Mouse (Mus musculus) liver, postnatal 0 days (tissue): ENCODE measurements around the gene Trpm3. TPM values are rescaled to one million over a fixed set of nuclear protein-coding genes. Genes with fewer than 3 reads are reported as not detected.

Experiments
- ATAC-seq: fragments of 200-750 bp; cut with Nextera tagmentation; 2 replicates; pipeline ENCODE4 v1.8.0; 2017; ENCODE audit warnings: mild to moderate bottlenecking, moderate library complexity
- DNase-seq: peaks from one replicate; pipeline ENCODE4 v3.0.0-alpha.2; 2016
- H3K27ac ChIP-seq: fragments of 300-500 bp; sonication (generic); 2 replicates; pipeline ENCODE4 v1.5.1; 2014; ENCODE audit warnings: antibody characterized with exemption, moderate library complexity, mild to moderate bottlenecking, low read depth
- H3K27me3 ChIP-seq: fragments of 300-500 bp; sonication (generic); 2 replicates; pipeline ENCODE4 v1.6.1; 2014; ENCODE audit warnings: low read length, control low read depth, mixed read lengths; ENCODE audit not compliant: insufficient read depth
- H3K36me3 ChIP-seq: fragments of 300-500 bp; sonication (generic); replicated peaks from 2 replicates; pipeline ENCODE4 v1.6.1; 2014; ENCODE audit warnings: mild to moderate bottlenecking, control low read depth, low read length, moderate library complexity, mixed read lengths; ENCODE audit not compliant: insufficient read depth
- H3K4me1 ChIP-seq: fragments of 300-500 bp; sonication (generic); 2 replicates; pipeline ENCODE4 v1.6.1; 2014; ENCODE audit warnings: antibody characterized with exemption, mild to moderate bottlenecking, control low read depth; ENCODE audit not compliant: insufficient read depth
- H3K4me2 ChIP-seq: fragments of 300-500 bp; sonication (generic); 2 replicates; pipeline ENCODE4 v1.6.1; 2014; ENCODE audit warnings: low read depth, mild to moderate bottlenecking, low read length, moderate library complexity, mixed read lengths
- H3K4me3 ChIP-seq: fragments of 300-500 bp; sonication (generic); 2 replicates; pipeline ENCODE4 v1.5.1; 2014; ENCODE audit warnings: low read depth, low read length
- H3K9ac ChIP-seq: fragments of 300-500 bp; sonication (generic); replicated peaks from 2 replicates; pipeline ENCODE4 v1.6.1; 2014; ENCODE audit warnings: mild to moderate bottlenecking, moderate library complexity
- H3K9me3 ChIP-seq: fragments of 300-500 bp; sonication (generic); 2 replicates; pipeline ENCODE4 v1.6.1; 2016; ENCODE audit warnings: mild to moderate bottlenecking, control low read depth, low read length, mixed read lengths
- CTCF ChIP-seq: sonication (generic); IDR thresholded peaks from 2 replicates; pipeline ENCODE4 v1.5.1; 2016; ENCODE audit warnings: antibody characterized with exemption, low read depth
- EP300 ChIP-seq: IDR thresholded peaks from 2 replicates; pipeline ENCODE4 v1.6.1; 2016; ENCODE audit warnings: antibody characterized with exemption, low read depth, mild to moderate bottlenecking
- WGBS: fragments of 180-500 bp; shearing (Covaris S2); extraction: QIAGEN DNeasy Blood & Tissue Kit; methylation state at CpG from one replicate; pipeline ENCODE4 v1.1.7; 2014; ENCODE audit not compliant: insufficient replicate concordance; 5-methylcytosine and 5-hydroxymethylcytosine counted together
- polyA plus RNA-seq: library from polyadenylated mRNA; unstranded; fragments of >200 nt; fragmentation: Nextera tagmentation; extraction: Ambion mirVana; gene quantifications from 2 replicates; pipeline ENCODE4 v1.2.1, GENCODE M21; 2015

The Trpm3 gene
- polyA plus RNA-seq, 1 experiment from 2014 or later: 0.02 TPM

DNA sequence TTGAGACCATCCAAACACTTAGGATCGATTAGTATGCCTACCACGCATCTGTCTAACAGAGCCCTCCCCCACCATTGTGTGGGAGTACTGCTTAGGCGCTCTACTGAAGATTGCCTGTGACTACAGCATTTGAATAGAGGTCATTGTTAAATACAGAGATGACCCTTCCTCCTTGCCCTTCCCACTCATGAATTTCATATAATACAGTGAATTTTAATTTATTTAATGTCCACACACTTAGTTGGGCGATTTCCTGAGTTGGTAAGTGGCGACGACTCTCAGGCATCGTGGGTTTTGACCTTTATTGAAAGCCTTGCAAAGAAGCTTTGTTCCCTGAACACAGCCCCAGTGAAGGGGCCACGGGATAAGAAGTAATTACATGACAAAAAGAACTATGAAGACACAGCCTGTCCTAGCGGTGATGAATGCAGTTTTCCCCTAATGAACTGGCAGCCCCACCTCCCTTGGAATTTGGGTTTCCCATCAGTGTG, 684.7 kb downstream of the Trpm3 start:
- no peak overlapping the region for H3K4me2 ChIP-seq
- WGBS: 67% methylated on average over 9 of the region's 9 CpGs
- H3K9ac ChIP-seq: no peak overlapping the region
- H3K27me3 ChIP-seq: no peaks in the 10 kb centered on the region
- no peak overlapping the region for H3K27ac ChIP-seq
- no peak for TF ChIP-seq CTCF
- no peak for TF ChIP-seq EP300
- no peak overlapping the region for H3K4me3 ChIP-seq
- no peaks in the 10 kb centered on the region for H3K36me3 ChIP-seq
- no peaks in the 10 kb centered on the region for H3K9me3 ChIP-seq
- no peak for ATAC-seq
- no peaks in the 10 kb centered on the region for H3K4me1 ChIP-seq
- DNase-seq: no peak

DNA sequence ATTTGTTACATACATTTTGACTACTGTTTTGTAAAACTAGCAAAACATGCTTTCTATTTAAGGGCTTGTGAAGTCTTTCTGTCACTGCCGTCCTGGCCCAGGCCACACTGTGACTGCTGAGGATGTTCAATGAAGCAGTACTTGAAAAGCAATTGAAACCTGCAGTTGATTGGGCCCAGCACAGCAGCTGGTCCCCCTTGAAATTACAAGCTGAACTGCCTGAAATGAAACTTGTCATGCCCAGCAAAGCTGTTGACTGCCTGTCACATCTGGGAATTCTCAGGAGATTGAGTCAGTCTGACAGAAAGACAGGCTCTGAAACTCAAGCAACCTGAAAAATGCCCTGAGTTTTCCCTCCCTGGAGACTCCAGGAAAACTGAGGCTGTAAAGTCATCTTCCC, 687.0 kb downstream of the Trpm3 start:
- H3K9me3 ChIP-seq: no peaks in the 10 kb centered on the region
- 83% methylated on average over 1 of the region's 1 CpGs for WGBS
- H3K4me3 ChIP-seq: no peak overlapping the region
- H3K36me3 ChIP-seq: no peaks in the 10 kb centered on the region
- no peaks in the 10 kb centered on the region for H3K27me3 ChIP-seq
- no peak for DNase-seq
- H3K9ac ChIP-seq: no peak overlapping the region
- no peak overlapping the region for H3K4me2 ChIP-seq
- ATAC-seq: no peak
- no peaks in the 10 kb centered on the region for H3K4me1 ChIP-seq
- no peak overlapping the region for H3K27ac ChIP-seq
- TF ChIP-seq EP300 (no peak), CTCF (no peak)

DNA sequence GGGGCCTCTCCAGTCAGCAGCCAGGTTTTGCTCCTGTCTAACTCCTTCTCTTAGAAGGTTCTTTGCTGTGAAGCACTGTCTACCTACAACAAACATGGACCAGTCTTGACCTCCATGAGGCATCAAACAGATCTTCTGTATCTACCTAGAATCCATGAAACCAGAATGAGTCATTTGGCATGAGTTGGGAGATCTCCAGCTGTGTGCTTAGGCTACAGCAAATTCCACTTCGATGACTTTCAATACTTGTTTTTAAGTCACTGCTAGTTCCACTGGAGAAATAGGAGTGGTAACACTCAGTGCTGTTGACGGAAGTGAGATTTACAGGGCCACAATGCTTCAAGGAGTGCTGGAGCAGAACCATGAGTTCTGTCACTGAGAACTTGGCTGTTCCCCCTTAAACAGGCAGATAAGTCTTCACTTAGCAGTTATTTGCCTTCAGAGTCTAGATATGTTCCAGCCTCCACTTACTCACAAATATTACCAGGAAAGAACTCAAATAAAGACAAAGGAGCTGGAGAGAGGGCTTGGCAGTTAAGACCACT, 689.4 kb downstream of the Trpm3 start:
- H3K4me2 ChIP-seq: no peak overlapping the region
- TF ChIP-seq EP300 (no peak), CTCF (no peak)
- H3K27me3 ChIP-seq: no peaks in the 10 kb centered on the region
- H3K27ac ChIP-seq: no peak overlapping the region
- H3K36me3 ChIP-seq: no peaks in the 10 kb centered on the region
- WGBS: 62% methylated on average over 2 of the region's 2 CpGs
- no peaks in the 10 kb centered on the region for H3K4me1 ChIP-seq
- DNase-seq (no peak), ATAC-seq (no peak)
- H3K4me3 ChIP-seq: no peak overlapping the region
- H3K9me3 ChIP-seq: no peaks in the 10 kb centered on the region
- H3K9ac ChIP-seq: no peak overlapping the region

- Histone ChIP-seq H3K4me2 (no peak overlapping the region), H3K4me3 (no peak overlapping the region), H3K36me3 (no peaks in the 10 kb centered on the region), H3K27me3 (no peaks in the 10 kb centered on the region), H3K27ac (no peak overlapping the region), H3K9ac (no peak overlapping the region), H3K9me3 (no peaks in the 10 kb centered on the region), H3K4me1 (no peaks in the 10 kb centered on the region)
- 54% methylated on average over 6 of the region's 6 CpGs for WGBS
- no peak for ATAC-seq
- DNase-seq: no peak
- TF ChIP-seq EP300 (no peak), CTCF (no peak)
Observed at GRCm38 (mm10) chr19:22841081-22842040, 702.5 kb downstream of the Trpm3 start.

DNA sequence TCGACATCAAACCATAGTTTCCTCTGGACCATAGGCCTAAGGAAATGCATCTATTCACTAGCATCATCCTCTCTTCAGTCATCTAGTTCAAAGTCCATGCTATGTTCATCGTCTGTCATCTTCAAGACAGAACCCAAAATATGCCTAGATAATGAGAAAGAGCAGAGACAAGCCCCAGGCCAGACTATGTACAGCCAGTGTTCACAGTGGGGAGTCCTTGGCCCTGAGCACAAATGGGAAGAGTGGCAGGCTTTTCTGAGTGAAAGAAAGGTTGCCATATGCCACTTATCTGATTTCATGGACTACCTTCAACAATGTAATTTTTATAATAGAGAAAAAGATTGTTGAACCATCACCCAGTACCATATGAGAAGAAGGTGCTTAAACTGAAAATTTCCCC, 703.9 kb downstream of the Trpm3 start:
- H3K9me3 ChIP-seq: no peaks in the 10 kb centered on the region

DNA sequence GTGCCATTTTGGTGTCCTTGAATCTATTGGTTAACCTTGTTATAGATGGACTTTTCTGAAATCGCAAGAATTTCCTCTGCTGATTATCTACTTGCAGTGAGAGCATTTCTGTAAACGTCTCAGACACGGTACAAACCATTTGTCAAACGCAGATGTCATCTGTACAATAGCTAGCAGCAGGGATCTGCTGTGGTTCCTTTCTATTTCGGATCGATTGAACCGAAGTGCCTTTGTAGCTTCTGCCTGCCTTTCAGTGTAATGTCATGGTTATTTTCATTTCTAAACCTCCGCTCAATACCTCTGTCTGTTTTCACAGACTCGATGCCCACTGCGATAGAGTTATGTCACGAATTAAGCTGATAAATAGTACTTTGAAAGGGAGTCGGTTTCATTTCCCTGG, 708.9 kb downstream of the Trpm3 start:
- ATAC-seq (no peak), DNase-seq (no peak)
- Histone ChIP-seq H3K4me2 (no peak overlapping the region; the same call in 1 of the 2 replicates), H3K27me3 (no peaks in the 10 kb centered on the region), H3K9ac (no peak overlapping the region), H3K9me3 (no peaks in the 10 kb centered on the region), H3K27ac (no peak overlapping the region), H3K4me3 (no peak overlapping the region), H3K36me3 (no peaks in the 10 kb centered on the region), H3K4me1 (no peaks in the 10 kb centered on the region)
- TF ChIP-seq EP300 (no peak), CTCF (no peak)
- 62% methylated on average over 12 of the region's 12 CpGs for WGBS

More for the DNA sequence above, 703.9 kb downstream of the Trpm3 start:
- DNase-seq: no peak
- no peak for ATAC-seq
- Histone ChIP-seq H3K4me1 (no peaks in the 10 kb centered on the region), H3K36me3 (no peaks in the 10 kb centered on the region), H3K4me3 (no peak overlapping the region), H3K9ac (no peak overlapping the region), H3K4me2 (no peak overlapping the region), H3K27ac (no peak overlapping the region), H3K27me3 (no peaks in the 10 kb centered on the region)
- WGBS: 81% methylated on average over 2 of the region's 2 CpGs
- TF ChIP-seq CTCF (no peak), EP300 (no peak)
